Mouse (Mus musculus): Measurements from ENCODE around the gene Ptprt.

GRCm38 (mm10) chr2:161945424-161945823 lies 715.5 kb downstream of the Ptprt start:
- no peak for TF ChIP-seq CTCF (IDR thresholded peaks at IDR 0.05; ENCODE audit: low read depth, low read length)
- TF ChIP-seq POLR2A (IDR thresholded peaks at IDR 0.05; ENCODE audit: borderline replicate concordance, low read depth, low read length), result no peak
